Mouse (Mus musculus): Measurements from ENCODE around the gene Chrm3. TPM values are rescaled to one million over a fixed set of nuclear protein-coding genes. Genes with fewer than 3 reads are reported as not detected.

The Chrm3 gene
- polyA plus RNA-seq, 1 experiment: 2.6 TPM

GRCm38 (mm10) chr13:10263784-10264183 is 96.9 kb downstream of the Chrm3 start:
- 80% methylated on average over 3 of the region's 3 CpGs for WGBS
- Histone ChIP-seq H3K27ac (ENCODE audit: insufficient read depth, low read depth, low read length) (no peak overlapping the region), H3K4me1 (ENCODE audit: control insufficient read depth, insufficient read depth, insufficient read length, low read length) (no peaks in the 10 kb centered on the region), H3K4me3 (ENCODE audit: low read depth, low read length) (no peak overlapping the region), H3K36me3 (ENCODE audit: control insufficient read depth, insufficient read depth, low read length) (no peaks in the 10 kb centered on the region), H3K27me3 (ENCODE audit: control insufficient read depth, insufficient read depth, low read length) (no peaks in the 10 kb centered on the region)
- TF ChIP-seq CTCF (IDR thresholded peaks at IDR 0.05; ENCODE audit: extremely low read depth, insufficient read length, insufficient replicate concordance, low read depth, low read length) (no peak), POLR2A (IDR thresholded peaks at IDR 0.05; ENCODE audit: low read depth, low read length) (no peak)

GRCm38 (mm10) chr13:10253049-10253448 is 107.6 kb downstream of the Chrm3 start:
- Histone ChIP-seq H3K27ac (ENCODE audit: insufficient read depth, low read depth, low read length) (no peak overlapping the region), H3K36me3 (ENCODE audit: control insufficient read depth, insufficient read depth, low read length) (no peaks in the 10 kb centered on the region), H3K4me1 (ENCODE audit: control insufficient read depth, insufficient read depth, insufficient read length, low read length) (no peaks in the 10 kb centered on the region), H3K27me3 (ENCODE audit: control insufficient read depth, insufficient read depth, low read length) (no peaks in the 10 kb centered on the region), H3K4me3 (ENCODE audit: low read depth, low read length) (no peak overlapping the region)
- TF ChIP-seq CTCF (IDR thresholded peaks at IDR 0.05; ENCODE audit: extremely low read depth, insufficient read length, insufficient replicate concordance, low read depth, low read length) (no peak), POLR2A (IDR thresholded peaks at IDR 0.05; ENCODE audit: low read depth, low read length) (no peak)

GRCm38 (mm10) chr13:10251499-10252179 is 109.0 kb downstream of the Chrm3 start:
- H3K27ac ChIP-seq (ENCODE audit: insufficient read depth, low read depth, low read length): no peak overlapping the region
- H3K4me1 ChIP-seq (ENCODE audit: control insufficient read depth, insufficient read depth, insufficient read length, low read length): no peaks in the 10 kb centered on the region
- no peak for TF ChIP-seq CTCF (IDR thresholded peaks at IDR 0.05; ENCODE audit: extremely low read depth, insufficient read length, insufficient replicate concordance, low read depth, low read length)
- no peaks in the 10 kb centered on the region for H3K36me3 ChIP-seq (ENCODE audit: control insufficient read depth, insufficient read depth, low read length)
- H3K4me3 ChIP-seq (ENCODE audit: low read depth, low read length): no peak overlapping the region
- 65% methylated on average over 5 of the region's 5 CpGs for WGBS
- H3K27me3 ChIP-seq (ENCODE audit: control insufficient read depth, insufficient read depth, low read length): no peaks in the 10 kb centered on the region

GRCm38 (mm10) chr13:10244243-10244998 is 116.2 kb downstream of the Chrm3 start:
- 64% methylated on average over 1 of the region's 1 CpGs for WGBS
- Histone ChIP-seq H3K27me3 (ENCODE audit: control insufficient read depth, insufficient read depth, low read length) (no peaks in the 10 kb centered on the region), H3K27ac (ENCODE audit: insufficient read depth, low read depth, low read length) (no peak overlapping the region), H3K4me3 (ENCODE audit: low read depth, low read length) (no peak overlapping the region), H3K4me1 (ENCODE audit: control insufficient read depth, insufficient read depth, insufficient read length, low read length) (no peaks in the 10 kb centered on the region), H3K36me3 (ENCODE audit: control insufficient read depth, insufficient read depth, low read length) (no peaks in the 10 kb centered on the region)
- no peak for TF ChIP-seq POLR2A (IDR thresholded peaks at IDR 0.05; ENCODE audit: low read depth, low read length)
- TF ChIP-seq CTCF (IDR thresholded peaks at IDR 0.05; ENCODE audit: extremely low read depth, insufficient read length, insufficient replicate concordance, low read depth, low read length): no peak

GRCm38 (mm10) chr13:10240238-10240637 is 120.4 kb downstream of the Chrm3 start:
- Histone ChIP-seq H3K27ac (ENCODE audit: insufficient read depth, low read depth, low read length) (no peak overlapping the region), H3K4me1 (ENCODE audit: control insufficient read depth, insufficient read depth, insufficient read length, low read length) (no peaks in the 10 kb centered on the region), H3K27me3 (ENCODE audit: control insufficient read depth, insufficient read depth, low read length) (no peaks in the 10 kb centered on the region), H3K4me3 (ENCODE audit: low read depth, low read length) (no peak overlapping the region), H3K36me3 (ENCODE audit: control insufficient read depth, insufficient read depth, low read length) (no peaks in the 10 kb centered on the region)
- TF ChIP-seq CTCF (IDR thresholded peaks at IDR 0.05; ENCODE audit: extremely low read depth, insufficient read length, insufficient replicate concordance, low read depth, low read length) (no peak), POLR2A (IDR thresholded peaks at IDR 0.05; ENCODE audit: low read depth, low read length) (no peak)
- 92% methylated on average over 3 of the region's 3 CpGs for WGBS

GRCm38 (mm10) chr13:10239825-10240224 is 120.8 kb downstream of the Chrm3 start:
- Histone ChIP-seq H3K27me3 (ENCODE audit: control insufficient read depth, insufficient read depth, low read length) (no peaks in the 10 kb centered on the region), H3K27ac (ENCODE audit: insufficient read depth, low read depth, low read length) (no peak overlapping the region), H3K36me3 (ENCODE audit: control insufficient read depth, insufficient read depth, low read length) (no peaks in the 10 kb centered on the region), H3K4me3 (ENCODE audit: low read depth, low read length) (no peak overlapping the region), H3K4me1 (ENCODE audit: control insufficient read depth, insufficient read depth, insufficient read length, low read length) (no peaks in the 10 kb centered on the region)
- WGBS: 80% methylated on average over 4 of the region's 4 CpGs
- TF ChIP-seq POLR2A (IDR thresholded peaks at IDR 0.05; ENCODE audit: low read depth, low read length): no peak

GRCm38 (mm10) chr13:10237616-10238015 is 123.0 kb downstream of the Chrm3 start:
- WGBS: 28% methylated on average over 2 of the region's 2 CpGs
- no peak overlapping the region for H3K4me3 ChIP-seq (ENCODE audit: low read depth, low read length)
- no peak overlapping the region for H3K27ac ChIP-seq (ENCODE audit: insufficient read depth, low read depth, low read length)
- no peaks in the 10 kb centered on the region for H3K36me3 ChIP-seq (ENCODE audit: control insufficient read depth, insufficient read depth, low read length)
- no peaks in the 10 kb centered on the region for H3K4me1 ChIP-seq (ENCODE audit: control insufficient read depth, insufficient read depth, insufficient read length, low read length)
- TF ChIP-seq CTCF (IDR thresholded peaks at IDR 0.05; ENCODE audit: extremely low read depth, insufficient read length, insufficient replicate concordance, low read depth, low read length) (no peak), POLR2A (IDR thresholded peaks at IDR 0.05; ENCODE audit: low read depth, low read length) (no peak)
- no peaks in the 10 kb centered on the region for H3K27me3 ChIP-seq (ENCODE audit: control insufficient read depth, insufficient read depth, low read length)

Data from small intestine, adult 2 months (tissue).